Mouse (Mus musculus) forebrain, embryonic 14.5 days (tissue): Measurements from ENCODE around the gene Extl2. TPM values are rescaled to one million over a fixed set of nuclear protein-coding genes. Genes with fewer than 3 reads are reported as not detected.

ENCODE experiments used
- ATAC-seq: fragments of 200-750 bp; cut with Nextera tagmentation; 2 replicates; pipeline ENCODE4 v1.8.0; 2017; ENCODE audit warnings: mild to moderate bottlenecking, moderate library complexity
- DNase-seq: peaks from one replicate; pipeline ENCODE4 v3.0.0-alpha.2; 2015; ENCODE audit warnings: low spot score
- H3K27ac ChIP-seq: fragments of 300-500 bp; sonication (generic); 2 replicates; pipeline ENCODE4 v1.5.1; 2014; ENCODE audit warnings: low read depth, mild to moderate bottlenecking, control low read depth, low read length, moderate library complexity
- H3K27me3 ChIP-seq: fragments of 300-500 bp; sonication (generic); replicated peaks from 2 replicates; pipeline ENCODE4 v1.6.1; 2014; ENCODE audit warnings: low read length, control low read depth, mixed read lengths; ENCODE audit not compliant: control insufficient read depth, insufficient read depth
- H3K36me3 ChIP-seq: fragments of 300-500 bp; sonication (generic); 2 replicates; pipeline ENCODE4 v1.6.1; 2014; ENCODE audit warnings: low read length, control low read depth; ENCODE audit not compliant: control insufficient read depth, insufficient read depth
- H3K4me1 ChIP-seq: fragments of 300-500 bp; sonication (generic); 2 replicates; pipeline ENCODE4 v1.6.1; 2014; ENCODE audit warnings: antibody characterized with exemption, low read length, control low read depth; ENCODE audit not compliant: control insufficient read depth, insufficient read depth
- H3K4me2 ChIP-seq: fragments of 300-500 bp; sonication (generic); 2 replicates; pipeline ENCODE4 v1.6.1; 2014; ENCODE audit warnings: mild to moderate bottlenecking, control low read depth, low read length
- H3K4me3 ChIP-seq: fragments of 300-500 bp; sonication (generic); 2 replicates; pipeline ENCODE4 v1.5.1; 2014; ENCODE audit warnings: low read depth, low read length, control low read depth
- H3K9ac ChIP-seq: fragments of 300-500 bp; sonication (generic); 2 replicates; pipeline ENCODE4 v1.6.1; 2014; ENCODE audit warnings: mild to moderate bottlenecking, low read length, control low read depth, moderate library complexity
- H3K9me3 ChIP-seq: fragments of 300-500 bp; sonication (generic); replicated peaks from 2 replicates; pipeline ENCODE4 v1.6.1; 2016; ENCODE audit warnings: low read length, control low read depth, mixed read lengths; ENCODE audit not compliant: control insufficient read depth
- WGBS: fragments of 180-500 bp; shearing (Covaris S2); extraction: QIAGEN DNeasy Blood & Tissue Kit; methylation state at CpG from one replicate; pipeline ENCODE4 v1.1.7; 2014; 5-methylcytosine and 5-hydroxymethylcytosine counted together
- polyA plus RNA-seq: library from polyadenylated mRNA; unstranded; fragments of >200 nt; fragmentation: Nextera tagmentation; extraction: Ambion mirVana; gene quantifications from 2 replicates; pipeline ENCODE4 v1.2.1, GENCODE M21; 2014

Gene Extl2
- 29.9 and 31.4 TPM in 2 replicates for polyA plus RNA-seq

GRCm38 (mm10) chr3:116006978-116007940 lies at the start of gene Extl2, which contains the start of gene Slc30a7:
TSS of gene Extl2 (plus strand) at chr3:116007462.
TSS of gene Slc30a7 (minus strand) at chr3:116007406.
- H3K4me1 ChIP-seq: peaks cover 10% of the 10 kb centered on the region; the same call in 1 of the 2 replicates
- H3K4me3 ChIP-seq: peak within 1 kb of the TSS; percentile 85
- peak within 1 kb of the TSS; percentile 84 for H3K27ac ChIP-seq
- H3K36me3 ChIP-seq: peaks cover 9% of the 10 kb centered on the region
- H3K27me3 ChIP-seq: no peaks in the 10 kb centered on the region
- H3K9me3 ChIP-seq: no peaks in the 10 kb centered on the region
- H3K9ac ChIP-seq: peak within 1 kb of the TSS; percentile 89
- H3K4me2 ChIP-seq: peak within 1 kb of the TSS; percentile 89
- under 1% methylated on average over 67 of the region's 67 CpGs for WGBS
- ATAC-seq: peak; percentile 95
- peak; percentile 91 for DNase-seq

- Histone ChIP-seq H3K27me3 (no peaks in the 10 kb centered on the region), H3K4me1 (peaks cover 6% of the 10 kb centered on the region; the same call in 1 of the 2 replicates), H3K4me3 (no peak overlapping the region), H3K9ac (no peak overlapping the region), H3K36me3 (peaks cover 23% of the 10 kb centered on the region; the same call in 1 of the 2 replicates), H3K27ac (no peak overlapping the region), H3K4me2 (no peak overlapping the region), H3K9me3 (no peaks in the 10 kb centered on the region)
- ATAC-seq (no peak), DNase-seq (no peak)
- 69% methylated on average over 11 of the region's 11 CpGs for WGBS
Measured at GRCm38 (mm10) chr3:115961311-115962027, 45.8 kb upstream of the Extl2 start.

- Histone ChIP-seq H3K9me3 (no peaks in the 10 kb centered on the region), H3K4me2 (no peak overlapping the region), H3K9ac (no peak overlapping the region), H3K27me3 (no peaks in the 10 kb centered on the region), H3K36me3 (peaks cover 20% of the 10 kb centered on the region; the same call in 1 of the 2 replicates), H3K4me1 (peaks cover 6% of the 10 kb centered on the region; the same call in 1 of the 2 replicates), H3K4me3 (no peak overlapping the region), H3K27ac (no peak overlapping the region)
- ATAC-seq (no peak), DNase-seq (no peak)
- WGBS: 29% methylated on average over 4 of the region's 4 CpGs
Measured at GRCm38 (mm10) chr3:115962028-115962415, 45.2 kb upstream of the Extl2 start.

- ATAC-seq (no peak), DNase-seq (no peak)
- no peak overlapping the region for H3K27ac ChIP-seq
- no peak overlapping the region for H3K4me2 ChIP-seq
- peaks cover 6% of the 10 kb centered on the region; the same call in 1 of the 2 replicates for H3K4me1 ChIP-seq
- H3K27me3 ChIP-seq: no peaks in the 10 kb centered on the region
- no peak overlapping the region for H3K4me3 ChIP-seq
- H3K36me3 ChIP-seq: peaks cover 9% of the 10 kb centered on the region; the same call in 1 of the 2 replicates
- 98% methylated on average over 1 of the region's 1 CpGs for WGBS
- H3K9me3 ChIP-seq: no peaks in the 10 kb centered on the region
- H3K9ac ChIP-seq: no peak overlapping the region
Measured at GRCm38 (mm10) chr3:115963597-115963996, 43.7 kb upstream of the Extl2 start.

GRCm38 (mm10) chr3:115964071-115964470 lies 43.2 kb upstream of the Extl2 start:
- Histone ChIP-seq H3K9ac (no peak overlapping the region), H3K4me2 (no peak overlapping the region), H3K27me3 (no peaks in the 10 kb centered on the region), H3K4me1 (peaks cover 6% of the 10 kb centered on the region; the same call in 1 of the 2 replicates), H3K9me3 (no peaks in the 10 kb centered on the region), H3K36me3 (peaks cover 7% of the 10 kb centered on the region; the same call in 1 of the 2 replicates), H3K4me3 (no peak overlapping the region), H3K27ac (no peak overlapping the region)
- 71% methylated on average over 5 of the region's 5 CpGs for WGBS
- ATAC-seq (no peak), DNase-seq (no peak)

GRCm38 (mm10) chr3:115968745-115969530 lies 38.3 kb upstream of the Extl2 start:
- H3K27ac ChIP-seq: no peak overlapping the region
- WGBS: 84% methylated on average over 10 of the region's 10 CpGs
- H3K4me3 ChIP-seq: no peak overlapping the region
- no peak overlapping the region for H3K9ac ChIP-seq
- ATAC-seq (peak; percentile 70), DNase-seq (peak; percentile 22)
- no peak overlapping the region for H3K4me2 ChIP-seq
- H3K4me1 ChIP-seq: peaks cover 6% of the 10 kb centered on the region; the same call in 1 of the 2 replicates
- H3K9me3 ChIP-seq: no peaks in the 10 kb centered on the region
- peaks cover 30% of the 10 kb centered on the region for H3K36me3 ChIP-seq
- no peaks in the 10 kb centered on the region for H3K27me3 ChIP-seq

- Histone ChIP-seq H3K27me3 (no peaks in the 10 kb centered on the region), H3K27ac (no peak overlapping the region), H3K4me2 (no peak overlapping the region), H3K36me3 (peaks cover 41% of the 10 kb centered on the region), H3K9ac (no peak overlapping the region), H3K9me3 (no peaks in the 10 kb centered on the region), H3K4me3 (no peak overlapping the region), H3K4me1 (no peaks in the 10 kb centered on the region)
- 94% methylated on average over 20 of the region's 20 CpGs for WGBS
- ATAC-seq: no peak
- no peak for DNase-seq
Measured at GRCm38 (mm10) chr3:115971045-115971785, 36.0 kb upstream of the Extl2 start.
